Mouse (Mus musculus) liver, postnatal 0 days (tissue): ENCODE data around the gene Gper1.

Source experiments
- CTCF ChIP-seq: sonication (generic); IDR thresholded peaks from 2 replicates; pipeline ENCODE4 v1.5.1; 2016; ENCODE audit warnings: antibody characterized with exemption, low read depth
- EP300 ChIP-seq: IDR thresholded peaks from 2 replicates; pipeline ENCODE4 v1.6.1; 2016; ENCODE audit warnings: antibody characterized with exemption, low read depth, mild to moderate bottlenecking

DNA sequence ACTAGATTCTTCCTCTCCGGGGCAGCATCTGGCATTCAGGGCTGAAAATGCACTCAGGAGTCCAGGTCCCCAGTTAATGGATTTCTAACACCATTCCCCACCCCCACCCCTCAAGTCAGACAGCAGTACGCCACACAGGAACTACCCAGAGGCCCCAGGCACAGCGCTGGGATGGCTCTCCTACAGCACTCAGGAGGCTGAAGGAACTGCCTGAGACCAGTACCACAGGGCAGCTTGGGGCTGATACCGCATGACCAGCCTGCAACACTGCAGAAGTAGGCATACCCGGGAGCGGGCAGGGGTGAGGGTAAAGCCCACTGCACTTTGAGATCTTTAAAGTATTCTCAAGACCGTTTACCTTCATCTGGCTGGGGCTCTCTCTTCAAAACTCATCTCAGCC is 17.5 kb upstream of the Gper1 start:
- no peak for TF ChIP-seq CTCF
- TF ChIP-seq EP300: no peak
